Comparison of ENCODE assay signal across 11 mouse cellular contexts in the genomic region with DNA sequence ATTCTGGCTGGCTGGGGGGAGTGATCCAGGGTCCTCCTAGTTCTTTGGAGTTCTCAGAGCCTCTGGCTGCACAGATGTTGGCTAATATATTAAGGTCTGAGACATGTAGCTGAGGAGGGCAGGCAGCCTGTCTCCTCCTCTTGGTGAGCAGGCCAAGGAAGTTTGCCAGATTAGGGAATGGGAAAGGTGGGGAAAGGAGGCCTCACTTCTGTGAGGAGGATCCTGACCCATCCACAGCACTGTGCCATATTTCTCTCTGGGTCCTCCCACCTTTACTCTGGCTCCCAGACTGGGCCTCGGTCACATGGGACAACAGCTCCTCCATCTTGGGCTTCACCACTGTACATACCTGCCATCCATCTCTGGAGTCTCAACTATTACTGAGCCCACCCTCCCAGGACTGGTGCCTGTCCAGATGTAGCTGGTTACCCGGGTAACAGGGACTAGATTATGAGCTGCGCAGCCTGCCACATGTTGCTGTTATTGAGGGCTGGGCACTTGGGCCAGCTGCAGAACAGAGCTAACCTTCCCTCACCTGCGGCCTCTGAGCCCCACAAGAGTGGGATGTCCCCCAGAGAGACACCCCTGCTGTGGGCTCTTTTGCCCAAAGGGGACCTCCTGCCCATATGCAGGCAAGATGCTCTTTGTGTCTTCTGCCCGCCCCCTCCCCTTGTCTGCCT.
DNase-seq lines count a peak whose midpoint lies in the region; ATAC-seq and TF ChIP-seq lines count a peak whose summit lies in the region.
"Had no signal": no experiment of that assay in that cellular context is flagged by ENCODE, and none has a peak within 500 bp of the region (broad histone marks: within the 10 kb centered on the region; RNA-seq: fewer than 3 reads in every experiment).

No protein-coding gene starts in this region.

- no peak for DNase-seq in hindbrain, embryonic 14.5 days (ENCODE audit: low spot score)
- DNase-seq in lung, postnatal 0 days (ENCODE audit: low spot score), result no peak
- DNase-seq in lung, postnatal 36 days, result no peak
- DNase-seq in gastrocnemius, adult 8-10 months (ENCODE audit: low spot score in 2 of 2), result no peak
- DNase-seq: cerebellum, adult 9-11 months; liver, embryonic 13.5 days; thymus, postnatal 14 days had no signal

- TF ChIP-seq EP300 in lung, postnatal 0 days (IDR thresholded peaks at IDR 0.05), result no peak

- H3K4me3 ChIP-seq in hindbrain, embryonic 14.5 days (replicated peaks; ENCODE audit: low read length), result no peak overlapping the region
- H3K4me3 ChIP-seq in hindbrain, embryonic 12.5 days, result no peak overlapping the region
- no peak overlapping the region for H3K4me3 ChIP-seq in lung, postnatal 0 days (ENCODE audit: low read depth, low read length)
- no peak overlapping the region for H3K4me3 ChIP-seq in embryonic facial prominence, embryonic 15.5 days (replicated peaks)
- no peak overlapping the region for H3K4me3 ChIP-seq in stomach, embryonic 16.5 days (replicated peaks; ENCODE audit: low read length)
- H3K4me3 ChIP-seq: heart, embryonic 10.5 days; liver, embryonic 13.5 days had no signal

- H3K27me3 ChIP-seq in hindbrain, embryonic 14.5 days (ENCODE audit: control insufficient read depth, insufficient read depth, low read length), result no peaks in the 10 kb centered on the region
- no peaks in the 10 kb centered on the region for H3K27me3 ChIP-seq in hindbrain, embryonic 12.5 days
- no peaks in the 10 kb centered on the region for H3K27me3 ChIP-seq in lung, postnatal 0 days (replicated peaks; ENCODE audit: insufficient read depth, low read length)
- H3K27me3 ChIP-seq in embryonic facial prominence, embryonic 15.5 days, result no peaks in the 10 kb centered on the region
- H3K27me3 ChIP-seq in stomach, embryonic 16.5 days (ENCODE audit: control insufficient read depth, insufficient read depth, low read length), result no peaks in the 10 kb centered on the region
- H3K27me3 ChIP-seq: liver, embryonic 13.5 days had no signal

- H3K4me2 ChIP-seq in hindbrain, embryonic 14.5 days (replicated peaks), result no peak overlapping the region
- no peak overlapping the region for H3K4me2 ChIP-seq in hindbrain, embryonic 12.5 days (replicated peaks)
- H3K4me2 ChIP-seq in lung, postnatal 0 days (replicated peaks; ENCODE audit: low read depth, low read length), result no peak overlapping the region
- H3K4me2 ChIP-seq in embryonic facial prominence, embryonic 15.5 days (replicated peaks), result no peak overlapping the region
- no peak overlapping the region for H3K4me2 ChIP-seq in stomach, embryonic 16.5 days (ENCODE audit: low read depth, low read length)
- H3K4me2 ChIP-seq: liver, embryonic 13.5 days had no signal

- H3K9me3 ChIP-seq in hindbrain, embryonic 14.5 days (ENCODE audit: control insufficient read depth, low read length), result no peaks in the 10 kb centered on the region
- H3K9me3 ChIP-seq in hindbrain, embryonic 12.5 days (replicated peaks), result no peaks in the 10 kb centered on the region
- no peaks in the 10 kb centered on the region for H3K9me3 ChIP-seq in lung, postnatal 0 days (ENCODE audit: low read length)
- no peaks in the 10 kb centered on the region for H3K9me3 ChIP-seq in embryonic facial prominence, embryonic 15.5 days (replicated peaks)
- H3K9me3 ChIP-seq in stomach, embryonic 16.5 days (replicated peaks; ENCODE audit: control insufficient read depth, low read length), result no peaks in the 10 kb centered on the region
- H3K9me3 ChIP-seq: heart, embryonic 10.5 days; liver, embryonic 13.5 days had no signal

- H3K27ac ChIP-seq in hindbrain, embryonic 14.5 days, result no peak overlapping the region
- H3K27ac ChIP-seq in hindbrain, embryonic 12.5 days, result no peak overlapping the region
- peak overlapping the region; percentile 20; the same call in 1 of the 2 replicates for H3K27ac ChIP-seq in lung, postnatal 0 days (ENCODE audit: low read length)
- 0 out of 2 replicates have a peak overlapping the region, but pooled peaks have one; percentile 34 for H3K27ac ChIP-seq in embryonic facial prominence, embryonic 15.5 days (replicated peaks)
- H3K27ac ChIP-seq in stomach, embryonic 16.5 days (ENCODE audit: low read length), result peak overlapping the region; percentile 78
- H3K27ac ChIP-seq: heart, embryonic 10.5 days; liver, embryonic 13.5 days had no signal

- ATAC-seq in hindbrain, embryonic 14.5 days (ENCODE audit: low FRiP score), result 0 out of 2 replicates have a peak, but pooled peaks have one; percentile 24
- no peak for ATAC-seq in hindbrain, embryonic 12.5 days (ENCODE audit: low FRiP score)
- no peak for ATAC-seq in lung, postnatal 0 days
- ATAC-seq in embryonic facial prominence, embryonic 15.5 days (ENCODE audit: insufficient number of reproducible peaks, low FRiP score, low TSS enrichment, low read depth), result no peak
- ATAC-seq in stomach, embryonic 16.5 days (ENCODE audit: insufficient read depth, low FRiP score), result peak; percentile 31; the same call in 1 of the 2 replicates

- TF ChIP-seq CTCF in lung, postnatal 0 days (IDR thresholded peaks at IDR 0.05), result no peak

- H3K36me3 ChIP-seq in hindbrain, embryonic 14.5 days (replicated peaks; ENCODE audit: control insufficient read depth, insufficient read depth), result no peaks in the 10 kb centered on the region
- no peaks in the 10 kb centered on the region for H3K36me3 ChIP-seq in hindbrain, embryonic 12.5 days
- no peaks in the 10 kb centered on the region for H3K36me3 ChIP-seq in lung, postnatal 0 days (ENCODE audit: insufficient read depth, low read length)
- 0 out of 2 replicates have a peak, but pooled peaks cover 3% of the 10 kb centered on the region for H3K36me3 ChIP-seq in embryonic facial prominence, embryonic 15.5 days
- peaks cover 8% of the 10 kb centered on the region for H3K36me3 ChIP-seq in stomach, embryonic 16.5 days (ENCODE audit: control insufficient read depth, insufficient read depth, low read length)

- H3K4me1 ChIP-seq in hindbrain, embryonic 14.5 days (replicated peaks; ENCODE audit: control insufficient read depth, insufficient read depth, low read length), result 0 out of 2 replicates have a peak, but pooled peaks cover 7% of the 10 kb centered on the region
- H3K4me1 ChIP-seq in hindbrain, embryonic 12.5 days, result peaks cover 8% of the 10 kb centered on the region
- peaks cover 10% of the 10 kb centered on the region; the same call in 1 of the 2 replicates for H3K4me1 ChIP-seq in lung, postnatal 0 days (ENCODE audit: insufficient read depth, low read depth, low read length)
- H3K4me1 ChIP-seq in embryonic facial prominence, embryonic 15.5 days, result peaks cover 31% of the 10 kb centered on the region
- peaks cover 31% of the 10 kb centered on the region for H3K4me1 ChIP-seq in stomach, embryonic 16.5 days (ENCODE audit: control insufficient read depth, insufficient read depth, low read length)

- 83% methylated on average over 5 of the region's 5 CpGs for WGBS in hindbrain, embryonic 14.5 days
- WGBS in hindbrain, embryonic 12.5 days, result 79% methylated on average over 5 of the region's 5 CpGs
- 85% methylated on average over 5 of the region's 5 CpGs for WGBS in lung, postnatal 0 days
- 81% methylated on average over 5 of the region's 5 CpGs for WGBS in embryonic facial prominence, embryonic 15.5 days
- WGBS in stomach, embryonic 16.5 days, result 79% methylated on average over 5 of the region's 5 CpGs

- H3K9ac ChIP-seq in hindbrain, embryonic 14.5 days, result no peak overlapping the region
- no peak overlapping the region for H3K9ac ChIP-seq in hindbrain, embryonic 12.5 days
- H3K9ac ChIP-seq in lung, postnatal 0 days (replicated peaks; ENCODE audit: low read depth), result no peak overlapping the region
- no peak overlapping the region for H3K9ac ChIP-seq in embryonic facial prominence, embryonic 15.5 days
- no peak overlapping the region for H3K9ac ChIP-seq in stomach, embryonic 16.5 days (ENCODE audit: low read length)
- H3K9ac ChIP-seq: liver, embryonic 13.5 days had no signal

Comparison
In these comparisons a context has a peak if more than half of its experiments do, and no peak if none do; other contexts are left out.
1. ATAC-seq: peak in hindbrain, embryonic 14.5 days (single experiment) and stomach, embryonic 16.5 days (single experiment); none in hindbrain, embryonic 12.5 days (single experiment), lung, postnatal 0 days (single experiment) and embryonic facial prominence, embryonic 15.5 days (single experiment).
2. H3K27ac ChIP-seq: peak in lung, postnatal 0 days (single experiment), embryonic facial prominence, embryonic 15.5 days (single experiment) and stomach, embryonic 16.5 days (single experiment); none in hindbrain, embryonic 14.5 days (single experiment) and hindbrain, embryonic 12.5 days (single experiment).